Mouse (Mus musculus) lung, embryonic 15.5 days (tissue): ENCODE results near the gene Spag7. TPM values are rescaled to one million over a fixed set of nuclear protein-coding genes. Genes with fewer than 3 reads are reported as not detected.

Experiments
- ATAC-seq: fragments of 200-750 bp; cut with Nextera tagmentation; 2 replicates; pipeline ENCODE4 v1.8.0; 2017; ENCODE audit warnings: moderate number of reproducible peaks, borderline replicate concordance; ENCODE audit not compliant: low FRiP score, low TSS enrichment; ENCODE audit errors: extremely low read depth
- H3K27ac ChIP-seq: fragments of 300-500 bp; sonication (generic); 2 replicates; pipeline ENCODE4 v1.5.1; 2015; ENCODE audit warnings: moderate library complexity, mild to moderate bottlenecking, inconsistent platforms
- H3K27me3 ChIP-seq: fragments of 300-500 bp; sonication (generic); 2 replicates; pipeline ENCODE4 v1.6.1; 2015; ENCODE audit warnings: inconsistent platforms
- H3K36me3 ChIP-seq: fragments of 300-500 bp; sonication (generic); 2 replicates; pipeline ENCODE4 v1.6.1; 2015; ENCODE audit warnings: inconsistent platforms
- H3K4me1 ChIP-seq: fragments of 300-500 bp; sonication (generic); 2 replicates; pipeline ENCODE4 v1.6.1; 2015; ENCODE audit warnings: inconsistent platforms
- H3K4me2 ChIP-seq: fragments of 300-500 bp; sonication (generic); 2 replicates; pipeline ENCODE4 v1.6.1; 2015; ENCODE audit warnings: inconsistent platforms, mild to moderate bottlenecking, moderate library complexity
- H3K4me3 ChIP-seq: fragments of 300-500 bp; sonication (generic); 2 replicates; pipeline ENCODE4 v1.5.1; 2015; ENCODE audit warnings: mild to moderate bottlenecking, inconsistent platforms
- H3K9ac ChIP-seq: fragments of 300-500 bp; sonication (generic); 2 replicates; pipeline ENCODE4 v1.6.1; 2015; ENCODE audit warnings: inconsistent platforms
- H3K9me3 ChIP-seq: fragments of 300-500 bp; sonication (generic); 2 replicates; pipeline ENCODE4 v1.6.1; 2016; ENCODE audit warnings: inconsistent platforms
- WGBS: fragments of 180-500 bp; shearing (Covaris S2); methylation state at CpG from one replicate; pipeline ENCODE4 v1.1.7; 2015; 5-methylcytosine and 5-hydroxymethylcytosine counted together
- polyA plus RNA-seq: library from polyadenylated mRNA; unstranded; fragments of >200 nt; fragmentation: Nextera tagmentation; extraction: Ambion mirVana; gene quantifications from 2 replicates; pipeline ENCODE4 v1.2.1, GENCODE M21; 2015

Gene Spag7
- polyA plus RNA-seq, 1 experiment from 2014 or later: 170 TPM

- no peak overlapping the region for H3K4me3 ChIP-seq
- no peak overlapping the region for H3K27ac ChIP-seq
- H3K36me3 ChIP-seq: peaks cover 60% of the 10 kb centered on the region
- no peak for ATAC-seq
- no peak overlapping the region for H3K4me2 ChIP-seq
- 76% methylated on average over 2 of the region's 2 CpGs for WGBS
- no peaks in the 10 kb centered on the region for H3K27me3 ChIP-seq
- no peak overlapping the region for H3K9ac ChIP-seq
- H3K9me3 ChIP-seq: no peaks in the 10 kb centered on the region
- peaks cover 9% of the 10 kb centered on the region for H3K4me1 ChIP-seq
These were observed 9.4 kb upstream of the Spag7 start for GRCm38 (mm10) chr11:70678576-70678975.

- Histone ChIP-seq H3K9ac (no peak overlapping the region), H3K4me1 (peaks cover 9% of the 10 kb centered on the region), H3K4me2 (no peak overlapping the region), H3K27ac (no peak overlapping the region), H3K36me3 (peaks cover 56% of the 10 kb centered on the region), H3K27me3 (no peaks in the 10 kb centered on the region), H3K9me3 (no peaks in the 10 kb centered on the region), H3K4me3 (no peak overlapping the region)
- no peak for ATAC-seq
- 70% methylated on average over 9 of the region's 9 CpGs for WGBS
These were observed 8.9 kb upstream of the Spag7 start for GRCm38 (mm10) chr11:70678092-70678491.

- H3K4me1 ChIP-seq: peaks cover 10% of the 10 kb centered on the region
- H3K9me3 ChIP-seq: no peaks in the 10 kb centered on the region
- WGBS: 65% methylated on average over 11 of the region's 11 CpGs
- no peak overlapping the region for H3K9ac ChIP-seq
- no peak overlapping the region for H3K27ac ChIP-seq
- ATAC-seq: no peak
- H3K27me3 ChIP-seq: no peaks in the 10 kb centered on the region
- peaks cover 46% of the 10 kb centered on the region for H3K36me3 ChIP-seq
- H3K4me2 ChIP-seq: no peak overlapping the region
- no peak overlapping the region for H3K4me3 ChIP-seq
These were observed 5.3 kb upstream of the Spag7 start for GRCm38 (mm10) chr11:70674501-70674900.

- H3K9ac ChIP-seq: no peak overlapping the region
- no peak overlapping the region for H3K27ac ChIP-seq
- peaks cover 10% of the 10 kb centered on the region for H3K4me1 ChIP-seq
- ATAC-seq: no peak
- 81% methylated on average over 6 of the region's 6 CpGs for WGBS
- peaks cover 41% of the 10 kb centered on the region for H3K36me3 ChIP-seq
- H3K4me2 ChIP-seq: no peak overlapping the region
- H3K27me3 ChIP-seq: no peaks in the 10 kb centered on the region
- no peak overlapping the region for H3K4me3 ChIP-seq
- no peaks in the 10 kb centered on the region for H3K9me3 ChIP-seq
These were observed 4.8 kb upstream of the Spag7 start for GRCm38 (mm10) chr11:70674014-70674413.

GRCm38 (mm10) chr11:70671333-70672047 lies 2.3 kb upstream of the Spag7 start:
- Histone ChIP-seq H3K4me1 (peaks cover 23% of the 10 kb centered on the region), H3K4me2 (0 out of 2 replicates have a peak overlapping the region, but pooled peaks have one; percentile 88), H3K9ac (no peak overlapping the region), H3K36me3 (peaks cover 30% of the 10 kb centered on the region), H3K27ac (no peak overlapping the region), H3K27me3 (no peaks in the 10 kb centered on the region), H3K9me3 (no peaks in the 10 kb centered on the region), H3K4me3 (no peak overlapping the region)
- 84% methylated on average over 16 of the region's 16 CpGs for WGBS
- no peak for ATAC-seq

DNA sequence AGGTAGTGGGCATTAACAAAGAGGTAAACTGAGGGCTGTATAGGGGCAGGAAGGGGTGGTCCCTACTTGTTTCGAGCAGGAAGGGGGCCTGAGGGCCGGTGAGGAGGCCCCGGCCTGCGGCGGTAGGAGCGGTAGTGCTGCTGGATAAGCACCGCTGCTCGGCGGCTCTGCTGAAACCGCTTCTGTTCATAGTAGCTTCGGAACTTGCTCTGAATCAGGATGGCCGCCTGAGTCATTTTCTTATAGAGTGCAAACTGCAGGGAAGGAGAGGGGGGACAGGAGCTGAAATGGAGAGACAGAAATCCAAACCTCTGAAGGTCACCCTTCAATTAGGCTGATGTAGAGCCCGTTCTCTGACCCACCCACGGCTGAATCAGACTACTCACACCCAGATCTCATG lies 1.3 kb upstream of the Spag7 start:
- Histone ChIP-seq H3K4me3 (peak overlapping the region; percentile 73), H3K9me3 (no peaks in the 10 kb centered on the region), H3K27ac (peak overlapping the region; percentile 99), H3K27me3 (no peaks in the 10 kb centered on the region), H3K9ac (peak overlapping the region; percentile 58), H3K4me2 (peak overlapping the region; percentile 88), H3K36me3 (peaks cover 32% of the 10 kb centered on the region), H3K4me1 (peaks cover 23% of the 10 kb centered on the region)
- WGBS: 33% methylated on average over 14 of the region's 14 CpGs
- ATAC-seq: no peak

GRCm38 (mm10) chr11:70669582-70670345 lies 548 bp upstream of the Spag7 start:
- H3K27ac ChIP-seq: peak overlapping the region; percentile 99
- peak overlapping the region; percentile 58 for H3K9ac ChIP-seq
- WGBS: under 1% methylated on average over 30 of the region's 31 CpGs
- peaks cover 33% of the 10 kb centered on the region for H3K36me3 ChIP-seq
- H3K27me3 ChIP-seq: no peaks in the 10 kb centered on the region
- peak overlapping the region; percentile 88 for H3K4me2 ChIP-seq
- peak overlapping the region; percentile 73 for H3K4me3 ChIP-seq
- no peaks in the 10 kb centered on the region for H3K9me3 ChIP-seq
- H3K4me1 ChIP-seq: peaks cover 23% of the 10 kb centered on the region
- ATAC-seq: peak; percentile 35

GRCm38 (mm10) chr11:70668335-70668770 lies 863 bp downstream of the Spag7 start:
- WGBS: under 1% methylated on average over 15 of the region's 15 CpGs
- peak overlapping the region; percentile 99 for H3K27ac ChIP-seq
- peaks cover 23% of the 10 kb centered on the region for H3K4me1 ChIP-seq
- peak overlapping the region; percentile 73 for H3K4me3 ChIP-seq
- H3K27me3 ChIP-seq: no peaks in the 10 kb centered on the region
- peak; percentile 59 for ATAC-seq
- peak overlapping the region; percentile 42 for H3K9ac ChIP-seq
- H3K36me3 ChIP-seq: peaks cover 35% of the 10 kb centered on the region
- H3K4me2 ChIP-seq: peak overlapping the region; percentile 88
- H3K9me3 ChIP-seq: no peaks in the 10 kb centered on the region

- Histone ChIP-seq H3K36me3 (peaks cover 41% of the 10 kb centered on the region), H3K27ac (peak overlapping the region; percentile 99)
These were observed 1.7 kb downstream of the Spag7 start for GRCm38 (mm10) chr11:70667271-70668150.

GRCm38 (mm10) chr11:70666687-70667086 lies 2.5 kb downstream of the Spag7 start:
- Histone ChIP-seq H3K36me3 (peaks cover 42% of the 10 kb centered on the region), H3K27ac (no peak overlapping the region), H3K4me1 (peaks cover 23% of the 10 kb centered on the region), H3K4me3 (no peak overlapping the region), H3K27me3 (no peaks in the 10 kb centered on the region), H3K9ac (no peak overlapping the region), H3K9me3 (no peaks in the 10 kb centered on the region), H3K4me2 (no peak overlapping the region)
- 87% methylated on average over 8 of the region's 8 CpGs for WGBS
- ATAC-seq: no peak

More at GRCm38 (mm10) chr11:70667271-70668150, 1.7 kb downstream of the Spag7 start:
- Histone ChIP-seq H3K4me2 (peak overlapping the region; percentile 88), H3K27me3 (no peaks in the 10 kb centered on the region), H3K4me1 (peaks cover 23% of the 10 kb centered on the region), H3K9ac (peak overlapping the region; percentile 42), H3K4me3 (peak overlapping the region; percentile 73), H3K9me3 (no peaks in the 10 kb centered on the region)
- WGBS: 53% methylated on average over 14 of the region's 14 CpGs
- no peak for ATAC-seq

GRCm38 (mm10) chr11:70664741-70665140 lies 4.5 kb downstream of the Spag7 start:
- Histone ChIP-seq H3K4me3 (no peak overlapping the region), H3K4me2 (no peak overlapping the region), H3K9ac (no peak overlapping the region), H3K4me1 (peaks cover 13% of the 10 kb centered on the region), H3K9me3 (no peaks in the 10 kb centered on the region), H3K27me3 (no peaks in the 10 kb centered on the region), H3K27ac (no peak overlapping the region), H3K36me3 (peaks cover 48% of the 10 kb centered on the region)
- 89% methylated on average over 9 of the region's 9 CpGs for WGBS
- no peak for ATAC-seq
